Mouse (Mus musculus) lung, adult 2 months (tissue): Measurements from ENCODE around the gene Maats1.

Experiments
- CTCF ChIP-seq: fragments of 200-500 bp; IDR thresholded peaks from 2 replicates; pipeline ENCODE4 v1.5.1; 2011; ENCODE audit warnings: mild to moderate bottlenecking, low read length, control low read depth; ENCODE audit not compliant: insufficient read depth
- POLR2A ChIP-seq: fragments of 200-500 bp; IDR thresholded peaks from 2 replicates; pipeline ENCODE4 v1.6.1; 2011; ENCODE audit warnings: low read depth, mild to moderate bottlenecking, control low read depth, low read length, borderline replicate concordance; ENCODE audit errors: extremely low read depth

- no peak for TF ChIP-seq POLR2A
- TF ChIP-seq CTCF: no peak
Measured at GRCm38 (mm10) chr16:38369431-38369830, 27.5 kb upstream of the Maats1 start.
